Mouse (Mus musculus): ENCODE measurements around the gene Zgpat. TPM values are rescaled to one million over a fixed set of nuclear protein-coding genes. Genes with fewer than 3 reads are reported as not detected.

Zgpat gene
- total and polyA plus RNA-seq, 3 experiments, result 19.3 to 23.9 (median 20.9) TPM

DNA sequence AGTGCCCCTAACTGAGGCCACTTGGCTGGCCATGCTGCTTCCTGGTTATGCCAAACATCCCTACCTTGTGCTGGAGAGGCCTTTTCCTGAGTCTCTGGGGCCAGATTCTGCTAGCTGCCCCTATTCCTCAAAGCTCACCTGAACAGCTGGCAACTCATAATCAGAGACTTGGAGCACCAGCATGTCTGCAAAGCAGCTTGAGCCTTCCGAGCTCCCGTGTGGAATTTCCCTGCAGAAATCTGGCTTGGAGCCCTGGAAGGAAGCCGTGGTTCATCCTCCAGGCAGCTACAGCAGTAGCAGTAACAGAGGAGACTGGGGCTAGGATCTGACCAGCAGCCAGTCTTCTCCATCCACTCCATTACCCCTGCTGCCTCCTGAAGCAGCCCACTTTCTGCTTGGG lies 21.2 kb downstream of the Zgpat start:
- Histone ChIP-seq H3K9me3 (replicated peaks; ENCODE audit: low read length) (no peaks in the 10 kb centered on the region), H3K79me2 (replicated peaks; ENCODE audit: control insufficient read depth, extremely low read depth, insufficient read depth, poor library complexity, severe bottlenecking) (no peaks in the 10 kb centered on the region), H3K27me3 (replicated peaks) (no peaks in the 10 kb centered on the region), H3K27ac (ENCODE audit: insufficient read depth, low read depth) (no peak overlapping the region), H3K36me3 (replicated peaks in 1 of 2; ENCODE audit: control insufficient read depth in 1 of 2, insufficient read depth in 1 of 2, low read length in 1 of 2) (peaks cover 47 to 88% of the 10 kb centered on the region in 2 experiments), H3K4me3 (replicated peaks in 1 of 3; ENCODE audit: low read depth in 2 of 3, low read length in 2 of 3, poor library complexity in 1 of 3) (no peak overlapping the region), H3K9ac (ENCODE audit: insufficient read depth, low read depth) (no peak overlapping the region), H3K4me1 (ENCODE audit: control insufficient read depth in 1 of 2, insufficient read depth in 2 of 2) (peaks cover 14 to 22% of the 10 kb centered on the region in 2 experiments), H3K4me2 (ENCODE audit: insufficient read depth, low read depth, poor library complexity, severe bottlenecking) (no peak overlapping the region)
- no peak for DNase-seq (ENCODE audit: extremely low read depth)
- dilution Hi-C loops (cut with MboI; ENCODE audit: extremely low pct_ligation_motif_present, extremely low pct_unique_long_range_greater_than_20kb, low sequenced_read_pairs) (no loop called here), in situ Hi-C loops (cut with MboI; ENCODE audit: low pct_ligation_motif_present, low pct_unique_long_range_greater_than_20kb, low sequenced_read_pairs) (no loop called here)
- no peak for TF ChIP-seq EP300 (IDR thresholded peaks at IDR 0.05; ENCODE audit: low read length)
- TF ChIP-seq NELFE (IDR thresholded peaks at IDR 0.05; ENCODE audit: low read depth, low read length), result no peak
- TF ChIP-seq MYC (IDR thresholded peaks at IDR 0.05; ENCODE audit: low read depth, low read length), result no peak
- TF ChIP-seq ELF1 (IDR thresholded peaks at IDR 0.05; ENCODE audit: low read depth, low read length), result no peak
- TF ChIP-seq MEF2A (IDR thresholded peaks at IDR 0.05; ENCODE audit: borderline replicate concordance, low read depth, low read length), result no peak
- no peak for TF ChIP-seq JUND (conservative IDR thresholded peaks at IDR 0.05; ENCODE audit: low read depth, low read length)
- TF ChIP-seq ETS1 (conservative IDR thresholded peaks at IDR 0.05; ENCODE audit: low read depth, low read length), result no peak
- no peak for TF ChIP-seq CHD2 (IDR thresholded peaks at IDR 0.05; ENCODE audit: low read length)

DNA sequence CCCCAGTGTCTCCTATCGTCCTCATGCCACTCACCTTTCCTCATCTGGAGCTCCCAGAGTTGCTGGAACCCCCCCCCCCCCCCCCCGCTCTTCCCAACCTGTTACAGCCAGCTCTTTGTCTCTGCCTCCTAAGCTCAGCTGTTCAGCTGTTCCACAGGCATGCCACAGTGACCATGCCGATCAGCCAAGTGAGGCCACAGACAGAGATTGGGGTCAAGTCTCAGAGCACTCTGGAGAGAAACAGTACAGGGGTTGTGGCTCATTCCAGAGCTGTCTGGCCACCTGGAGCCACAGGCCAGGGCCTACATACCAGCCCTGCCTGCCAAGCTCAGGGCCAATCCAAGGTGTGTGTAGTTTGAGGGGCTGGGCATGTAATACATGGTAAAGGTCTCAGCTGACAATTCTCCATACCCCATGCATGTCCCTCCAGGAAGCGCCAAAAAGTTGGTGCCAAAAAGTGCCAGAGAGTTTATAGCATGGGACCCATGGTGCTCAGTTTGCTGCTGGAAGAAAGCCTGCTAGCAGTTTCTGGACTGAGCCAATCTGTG lies 22.0 kb downstream of the Zgpat start:
- Histone ChIP-seq H3K27me3 (replicated peaks) (no peaks in the 10 kb centered on the region), H3K9ac (ENCODE audit: insufficient read depth, low read depth) (no peak overlapping the region), H3K4me2 (ENCODE audit: insufficient read depth, low read depth, poor library complexity, severe bottlenecking) (no peak overlapping the region), H3K36me3 (replicated peaks in 1 of 2; ENCODE audit: control insufficient read depth in 1 of 2, insufficient read depth in 1 of 2, low read length in 1 of 2) (peaks cover 54 to 92% of the 10 kb centered on the region in 2 experiments), H3K4me1 (ENCODE audit: control insufficient read depth in 1 of 2, insufficient read depth in 2 of 2) (peaks cover 10 to 15% of the 10 kb centered on the region in 2 experiments), H3K4me3 (replicated peaks in 1 of 3; ENCODE audit: low read depth in 2 of 3, low read length in 2 of 3, poor library complexity in 1 of 3) (no peak overlapping the region), H3K79me2 (replicated peaks; ENCODE audit: control insufficient read depth, extremely low read depth, insufficient read depth, poor library complexity, severe bottlenecking) (no peaks in the 10 kb centered on the region), H3K9me3 (replicated peaks; ENCODE audit: low read length) (no peaks in the 10 kb centered on the region), H3K27ac (ENCODE audit: insufficient read depth, low read depth) (no peak overlapping the region)
- DNase-seq (ENCODE audit: extremely low read depth), result no peak
- no peak for TF ChIP-seq PAX5 (IDR thresholded peaks at IDR 0.05; ENCODE audit: low read length)
- TF ChIP-seq TBP (conservative IDR thresholded peaks at IDR 0.05; ENCODE audit: low read depth, low read length), result no peak
- TF ChIP-seq ELF1 (IDR thresholded peaks at IDR 0.05; ENCODE audit: low read depth, low read length), result no peak
- TF ChIP-seq NELFE (IDR thresholded peaks at IDR 0.05; ENCODE audit: low read depth, low read length), result no peak
- no peak for TF ChIP-seq MAZ (IDR thresholded peaks at IDR 0.05; ENCODE audit: low read depth, low read length)
- TF ChIP-seq MAFK (IDR thresholded peaks at IDR 0.05; ENCODE audit: insufficient replicate concordance, low read length), result no peak
- no peak for TF ChIP-seq POLR2AphosphoS2 (IDR thresholded peaks at IDR 0.05; ENCODE audit: low read depth, low read length)
- no peak for TF ChIP-seq EP300 (IDR thresholded peaks at IDR 0.05; ENCODE audit: low read length)
- TF ChIP-seq SIN3A (IDR thresholded peaks at IDR 0.05; ENCODE audit: low read length), result no peak
- TF ChIP-seq RAD21 (IDR thresholded peaks at IDR 0.05; ENCODE audit: low read depth, low read length), result no peak
- no peak for TF ChIP-seq JUND (conservative IDR thresholded peaks at IDR 0.05; ENCODE audit: low read depth, low read length)
- TF ChIP-seq RCOR1 (conservative IDR thresholded peaks at IDR 0.05; ENCODE audit: low read depth, low read length), result no peak
- in situ Hi-C loops (cut with MboI; ENCODE audit: low pct_ligation_motif_present, low pct_unique_long_range_greater_than_20kb, low sequenced_read_pairs), result no loop called here
- dilution Hi-C loops (cut with MboI; ENCODE audit: extremely low pct_ligation_motif_present, extremely low pct_unique_long_range_greater_than_20kb, low sequenced_read_pairs), result no loop called here

Measured in CH12.LX (cell line).